ENCODE assay signal across 9 mouse cellular contexts in genomic region chr15:77816601-77816950, GRCm38 (mm10). TPM values are rescaled to one million over a fixed set of nuclear protein-coding genes. Genes with fewer than 3 reads are reported as not detected.
A peak's percentile ranks its signal among the peaks of the same experiment; 100 is the strongest.
DNase-seq lines count a peak whose midpoint lies in the region; ATAC-seq lines count a peak whose summit lies in the region.
"Had no signal": no experiment of that assay in that cellular context is flagged by ENCODE, and none has a peak within 500 bp of the region (broad histone marks: within the 10 kb centered on the region; RNA-seq: fewer than 3 reads in every experiment).

No protein-coding gene starts in this region.

- peaks cover 13% of the 10 kb centered on the region for H3K36me3 ChIP-seq in kidney, embryonic 16.5 days (ENCODE audit: insufficient read depth, low read length)
- H3K36me3 ChIP-seq in limb, embryonic 12.5 days, result peaks cover 15% of the 10 kb centered on the region

- H3K27ac ChIP-seq in kidney, embryonic 16.5 days (ENCODE audit: low read length), result peak overlapping the region; percentile 64
- peak overlapping the region; percentile 53; the same call in 1 of the 2 replicates for H3K27ac ChIP-seq in limb, embryonic 12.5 days

- no peak for ATAC-seq in kidney, embryonic 16.5 days (ENCODE audit: low FRiP score, low TSS enrichment)
- ATAC-seq in limb, embryonic 12.5 days (ENCODE audit: insufficient number of reproducible peaks, insufficient read depth, low FRiP score, low TSS enrichment, low read depth), result no peak

- no peaks in the 10 kb centered on the region for H3K9me3 ChIP-seq in kidney, embryonic 16.5 days (ENCODE audit: low read length)
- no peaks in the 10 kb centered on the region for H3K9me3 ChIP-seq in limb, embryonic 12.5 days

- H3K27me3 ChIP-seq in kidney, embryonic 16.5 days (ENCODE audit: insufficient read depth, low read length), result no peaks in the 10 kb centered on the region
- no peaks in the 10 kb centered on the region for H3K27me3 ChIP-seq in limb, embryonic 12.5 days

- peaks cover 79% of the 10 kb centered on the region for H3K4me1 ChIP-seq in kidney, embryonic 16.5 days (ENCODE audit: insufficient read depth, low read length)
- peaks cover 69% of the 10 kb centered on the region for H3K4me1 ChIP-seq in limb, embryonic 12.5 days (replicated peaks)

- no peak overlapping the region for H3K4me2 ChIP-seq in kidney, embryonic 16.5 days (replicated peaks; ENCODE audit: low read depth, low read length)
- no peak overlapping the region for H3K4me2 ChIP-seq in limb, embryonic 12.5 days

- H3K4me3 ChIP-seq in kidney, embryonic 16.5 days (ENCODE audit: low read length), result no peak overlapping the region
- no peak overlapping the region for H3K4me3 ChIP-seq in limb, embryonic 12.5 days (replicated peaks)

- peak; percentile 13 for DNase-seq in adrenal gland, adult 2 months
- no peak for DNase-seq in adrenal gland, postnatal 25 days
- DNase-seq in kidney, adult 8-10 months, result no peak
- DNase-seq in T-cell, adult 2 months (ENCODE audit: low spot score), result peak; percentile 64
- no peak for DNase-seq in ovary, adult 18-20 months (ENCODE audit: low spot score)
- DNase-seq in cerebellum, adult 9-11 months, result no peak
- DNase-seq: thymus, postnatal 36 days had no signal

- H3K9ac ChIP-seq in kidney, embryonic 16.5 days (replicated peaks; ENCODE audit: low read length), result peak overlapping the region; percentile 52
- no peak overlapping the region for H3K9ac ChIP-seq in limb, embryonic 12.5 days (replicated peaks)

- WGBS in kidney, embryonic 16.5 days, result 62% methylated on average over 4 of the region's 4 CpGs
- WGBS in limb, embryonic 12.5 days, result 68% methylated on average over 4 of the region's 4 CpGs

RNA-seq across cellular contexts. Expression of gene Myh9, which starts 25.4 kb away (rescaled TPM):
- 100 to 1,000 TPM; 280 to 306 TPM for total RNA-seq in adrenal gland, adult 2 months (2021)
- 45.4 and 51.9 TPM in 2 replicates for polyA plus RNA-seq in adrenal gland, adult 2 months (2012; rRNA removed)
- total RNA-seq in adrenal gland, postnatal 25 days (2021), result 325 and 352 TPM in 2 replicates
- 55.4 and 64.5 TPM in 2 replicates for polyA plus RNA-seq in kidney, embryonic 16.5 days (2015; fragmentation: Nextera tagmentation; extraction: Ambion mirVana)
- 40.0 and 43.1 TPM in 2 replicates for polyA plus RNA-seq in limb, embryonic 12.5 days (2016; fragmentation: Nextera tagmentation; extraction: Ambion mirVana)

RNA-seq across cellular contexts. Expression of gene Apol8, which starts 59.8 kb away (rescaled TPM):
- not detected for total RNA-seq in adrenal gland, adult 2 months (2021)
- polyA plus RNA-seq in adrenal gland, adult 2 months (2012; rRNA removed), result not detected in 2 replicates
- not detected in 2 replicates for total RNA-seq in adrenal gland, postnatal 25 days (2021)
- polyA plus RNA-seq in kidney, embryonic 16.5 days (2015; fragmentation: Nextera tagmentation; extraction: Ambion mirVana), result 0.19 and 0.21 TPM in 2 replicates
- polyA plus RNA-seq in limb, embryonic 12.5 days (2016; fragmentation: Nextera tagmentation; extraction: Ambion mirVana), result 0.15 and 0.23 TPM in 2 replicates

Comparison
In these comparisons a context has a peak if more than half of its experiments do, and no peak if none do; other contexts are left out.
1. DNase-seq: peak in adrenal gland, adult 2 months (single experiment) and T-cell, adult 2 months (single experiment); none in adrenal gland, postnatal 25 days (single experiment), kidney, adult 8-10 months (0 of 2), ovary, adult 18-20 months (single experiment) and cerebellum, adult 9-11 months (single experiment).